Mouse (Mus musculus) forebrain, postnatal 0 days (tissue): ENCODE data around the gene 1700025C18Rik. TPM values are rescaled to one million over a fixed set of nuclear protein-coding genes. Genes with fewer than 3 reads are reported as not detected.
A peak's percentile ranks its signal among the peaks of the same experiment; 100 is the strongest.

Experiments used
- ATAC-seq: fragments of 200-750 bp; cut with Nextera tagmentation; 2 replicates; pipeline ENCODE4 v1.8.0; 2017; ENCODE audit warnings: mild to moderate bottlenecking, moderate library complexity
- DNase-seq: peaks from one replicate; pipeline ENCODE4 v3.0.0-alpha.2; 2015
- H3K27ac ChIP-seq: fragments of 300-500 bp; sonication (generic); 2 replicates; pipeline ENCODE4 v1.5.1; 2014; ENCODE audit warnings: low read depth, mild to moderate bottlenecking, antibody characterized with exemption, low read length, moderate library complexity, mixed read lengths
- H3K27me3 ChIP-seq: fragments of 300-500 bp; sonication (generic); 2 replicates; pipeline ENCODE4 v1.6.1; 2014; ENCODE audit warnings: mild to moderate bottlenecking, low read length, mixed read lengths; ENCODE audit not compliant: insufficient read depth
- H3K36me3 ChIP-seq: fragments of 300-500 bp; sonication (generic); 2 replicates; pipeline ENCODE4 v1.6.1; 2014; ENCODE audit warnings: mild to moderate bottlenecking, moderate library complexity; ENCODE audit not compliant: insufficient read depth
- H3K4me1 ChIP-seq: fragments of 300-500 bp; sonication (generic); 2 replicates; pipeline ENCODE4 v1.6.1; 2014; ENCODE audit warnings: antibody characterized with exemption; ENCODE audit not compliant: insufficient read depth
- H3K4me2 ChIP-seq: fragments of 300-500 bp; sonication (generic); 2 replicates; pipeline ENCODE4 v1.6.1; 2014; ENCODE audit warnings: low read depth, mild to moderate bottlenecking, moderate library complexity
- H3K4me3 ChIP-seq: fragments of 300-500 bp; sonication (generic); 2 replicates; pipeline ENCODE4 v1.5.1; 2014; ENCODE audit warnings: low read depth, low read length, mixed read lengths
- H3K9ac ChIP-seq: fragments of 300-500 bp; sonication (generic); 2 replicates; pipeline ENCODE4 v1.6.1; 2014; ENCODE audit warnings: mild to moderate bottlenecking
- H3K9me3 ChIP-seq: fragments of 300-500 bp; sonication (generic); 2 replicates; pipeline ENCODE4 v1.6.1; 2016; ENCODE audit warnings: low read length
- CTCF ChIP-seq: sonication (generic); IDR thresholded peaks from 2 replicates; pipeline ENCODE4 v1.5.1; 2016; ENCODE audit warnings: antibody characterized with exemption, control low read depth, low read depth
- WGBS: fragments of 180-500 bp; shearing (Covaris S2); extraction: QIAGEN DNeasy Blood & Tissue Kit; methylation state at CpG from one replicate; pipeline ENCODE4 v1.1.7; 2014; 5-methylcytosine and 5-hydroxymethylcytosine counted together
- polyA plus RNA-seq: library from polyadenylated mRNA; unstranded; fragments of >200 nt; fragmentation: Nextera tagmentation; extraction: Ambion mirVana; gene quantifications from 2 replicates; pipeline ENCODE4 v1.2.1, GENCODE M21; 2015
- total RNA-seq: library from RNA; depleted of rRNA; stranded (reverse); fragments of >200 nt; gene quantifications from 2 replicates; pipeline ENCODE4 v1.2.3, GENCODE M21; 2014

Gene 1700025C18Rik
- total and polyA plus RNA-seq, 2 experiments from 2014 or later: not detected

DNA sequence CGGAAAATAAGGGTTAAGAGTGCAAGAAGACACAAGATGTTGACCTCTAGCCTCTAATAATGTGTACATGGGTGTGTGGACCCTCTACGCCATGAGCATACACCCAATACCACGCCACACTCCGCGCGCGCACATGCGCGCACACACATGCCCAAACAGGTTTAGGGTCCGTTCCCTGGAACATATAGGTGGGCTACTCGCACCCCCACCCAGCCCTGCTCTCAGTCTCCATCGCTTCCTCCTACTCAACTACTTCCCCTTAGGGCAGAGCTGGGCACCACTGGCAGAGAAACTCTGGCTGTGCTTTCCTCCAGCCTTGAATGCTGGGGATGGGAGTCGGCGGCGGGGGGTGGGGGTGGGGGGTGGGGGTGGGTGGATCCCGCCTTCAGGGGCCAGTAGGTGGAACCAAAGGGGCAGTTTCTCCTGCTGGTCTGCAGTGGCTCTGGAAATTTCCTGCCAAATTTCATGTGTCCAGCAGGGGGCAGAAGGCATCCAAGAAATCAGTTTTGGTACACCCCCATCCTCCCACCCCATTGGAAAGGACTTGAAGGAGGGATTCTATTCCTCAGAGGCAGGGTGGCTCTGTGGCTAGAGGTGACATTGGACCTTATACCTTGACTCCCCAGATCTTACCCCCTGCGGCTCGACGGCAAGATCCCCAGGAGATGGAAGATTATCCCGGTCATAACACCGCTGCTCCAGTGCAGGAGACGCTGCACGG, 20.3 kb downstream of the 1700025C18Rik start:
- Histone ChIP-seq H3K4me2 (peak overlapping the region; percentile 24), H3K9ac (no peak overlapping the region), H3K27ac (no peak overlapping the region), H3K4me3 (no peak overlapping the region), H3K9me3 (no peaks in the 10 kb centered on the region), H3K27me3 (no peaks in the 10 kb centered on the region), H3K36me3 (no peaks in the 10 kb centered on the region), H3K4me1 (no peaks in the 10 kb centered on the region; the same call in 1 of the 2 replicates)
- DNase-seq: peak; percentile 84
- peak; percentile 42; the same call in 1 of the 2 replicates for ATAC-seq
- 14% methylated on average over 23 of the region's 23 CpGs for WGBS
- peak; percentile 86 for TF ChIP-seq CTCF

DNA sequence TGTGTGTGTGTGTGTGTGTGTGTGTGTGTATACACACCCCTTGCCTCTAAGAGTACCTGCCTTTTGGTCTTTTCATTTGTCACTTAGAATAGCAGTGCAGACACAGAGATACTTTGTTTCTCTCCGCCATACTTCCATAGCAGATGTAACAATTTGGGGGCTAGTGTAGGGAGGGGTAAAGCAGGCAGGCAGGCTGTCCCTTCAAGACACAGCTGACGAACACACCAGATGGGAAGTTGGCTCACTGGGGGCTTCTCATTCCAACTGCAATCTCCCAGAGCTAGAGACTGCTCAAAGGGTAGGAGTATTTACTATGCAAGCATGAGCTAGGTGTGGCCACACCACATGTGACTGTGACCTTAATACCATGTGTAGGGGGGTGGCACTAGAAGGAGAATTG, 21.7 kb downstream of the 1700025C18Rik start:
- ATAC-seq: peak; percentile 47
- no peaks in the 10 kb centered on the region for H3K36me3 ChIP-seq
- H3K4me3 ChIP-seq: no peak overlapping the region
- no peaks in the 10 kb centered on the region for H3K9me3 ChIP-seq
- no peak overlapping the region for H3K4me2 ChIP-seq
- 44% methylated on average over 2 of the region's 2 CpGs for WGBS
- DNase-seq: peak; percentile 70
- H3K27me3 ChIP-seq: no peaks in the 10 kb centered on the region
- no peak for TF ChIP-seq CTCF
- H3K9ac ChIP-seq: no peak overlapping the region
- no peak overlapping the region for H3K27ac ChIP-seq
- H3K4me1 ChIP-seq: no peaks in the 10 kb centered on the region; the same call in 1 of the 2 replicates

DNA sequence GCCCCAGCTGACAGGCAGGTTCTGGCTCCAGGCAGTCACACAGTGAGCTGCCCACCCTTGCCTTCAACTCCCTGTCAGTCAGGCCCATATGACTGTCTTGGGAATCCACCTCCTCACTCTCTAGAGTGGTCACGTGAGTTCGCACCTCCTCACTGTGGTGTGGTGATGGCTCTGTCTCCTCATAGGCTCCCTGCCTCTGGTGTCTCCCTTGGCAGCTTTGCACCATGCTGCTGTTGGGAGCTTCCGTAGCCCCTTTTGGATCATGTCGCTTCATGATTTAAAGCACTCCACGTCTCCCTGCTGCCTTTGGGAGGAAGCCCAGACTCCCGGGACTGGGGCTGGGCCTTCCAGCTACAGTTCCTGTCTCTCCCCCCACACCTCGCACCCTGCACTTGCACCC, 26.1 kb downstream of the 1700025C18Rik start:
- 57% methylated on average over 7 of the region's 7 CpGs for WGBS
- Histone ChIP-seq H3K9me3 (no peaks in the 10 kb centered on the region), H3K9ac (no peak overlapping the region), H3K27ac (no peak overlapping the region), H3K36me3 (no peaks in the 10 kb centered on the region), H3K4me1 (no peaks in the 10 kb centered on the region; the same call in 1 of the 2 replicates), H3K27me3 (no peaks in the 10 kb centered on the region), H3K4me3 (no peak overlapping the region), H3K4me2 (no peak overlapping the region)
- peak; percentile 70 for ATAC-seq
- no peak for TF ChIP-seq CTCF
- DNase-seq: peak; percentile 38

GRCm38 (mm10) chr2:165061638-165062433, 28.7 kb downstream of the 1700025C18Rik start:
- no peak overlapping the region for H3K4me3 ChIP-seq
- H3K27me3 ChIP-seq: no peaks in the 10 kb centered on the region
- ATAC-seq (no peak), DNase-seq (no peak)
- H3K9me3 ChIP-seq: no peaks in the 10 kb centered on the region
- H3K27ac ChIP-seq: no peak overlapping the region
- H3K4me2 ChIP-seq: no peak overlapping the region
- WGBS: 84% methylated on average over 16 of the region's 16 CpGs
- no peak overlapping the region for H3K9ac ChIP-seq
- H3K36me3 ChIP-seq: no peaks in the 10 kb centered on the region
- no peak for TF ChIP-seq CTCF
- no peaks in the 10 kb centered on the region for H3K4me1 ChIP-seq

GRCm38 (mm10) chr2:165059961-165060360, 30.6 kb downstream of the 1700025C18Rik start:
- H3K9me3 ChIP-seq: no peaks in the 10 kb centered on the region
- no peaks in the 10 kb centered on the region; the same call in none of the 2 replicates for H3K27me3 ChIP-seq
- H3K4me2 ChIP-seq: no peak overlapping the region
- H3K4me1 ChIP-seq: no peaks in the 10 kb centered on the region
- ATAC-seq (no peak), DNase-seq (no peak)
- H3K27ac ChIP-seq: no peak overlapping the region
- no peak for TF ChIP-seq CTCF
- WGBS: 83% methylated on average over 4 of the region's 4 CpGs
- no peaks in the 10 kb centered on the region for H3K36me3 ChIP-seq
- no peak overlapping the region for H3K4me3 ChIP-seq
- H3K9ac ChIP-seq: no peak overlapping the region

DNA sequence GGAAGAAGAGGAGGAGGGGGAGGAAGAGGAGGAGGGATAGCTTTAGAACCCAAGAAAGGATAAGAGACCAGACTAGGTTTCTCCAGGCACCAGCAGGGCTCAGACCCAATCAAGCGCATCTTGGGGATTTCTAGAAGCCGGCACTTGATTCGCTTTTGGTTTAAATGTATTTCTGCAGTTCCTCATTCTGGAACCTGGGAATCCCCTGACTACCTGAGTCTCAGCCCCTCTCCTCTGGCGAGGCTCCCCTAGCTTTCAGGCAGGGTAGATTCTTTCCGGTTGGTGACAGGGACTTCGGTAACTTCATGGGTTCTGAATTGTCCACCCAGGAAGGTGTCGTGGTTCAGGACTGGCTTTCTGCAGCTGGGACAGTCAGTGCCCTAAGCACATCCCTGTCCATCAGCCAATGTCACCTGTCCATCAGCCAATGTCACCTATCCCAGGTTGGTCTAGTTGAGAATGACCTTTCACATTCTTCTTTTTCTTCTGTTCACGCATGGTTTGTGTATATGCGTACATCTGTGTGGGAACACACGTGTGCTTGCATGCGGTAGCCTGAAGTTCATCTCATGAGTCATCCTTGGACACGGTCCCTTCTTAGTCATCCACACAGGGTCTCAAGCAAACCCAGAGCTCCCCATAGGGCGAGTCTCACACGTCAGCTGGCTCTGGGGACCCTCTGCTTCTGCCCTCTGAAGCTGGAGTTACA, 34.0 kb downstream of the 1700025C18Rik start:
- Histone ChIP-seq H3K4me1 (0 out of 2 replicates have a peak, but pooled peaks cover 3% of the 10 kb centered on the region), H3K4me3 (no peak overlapping the region), H3K4me2 (no peak overlapping the region), H3K9me3 (no peaks in the 10 kb centered on the region), H3K27ac (no peak overlapping the region), H3K36me3 (no peaks in the 10 kb centered on the region), H3K27me3 (no peaks in the 10 kb centered on the region; the same call in none of the 2 replicates), H3K9ac (no peak overlapping the region)
- 78% methylated on average over 14 of the region's 14 CpGs for WGBS
- ATAC-seq (no peak), DNase-seq (no peak)
- no peak for TF ChIP-seq CTCF
